Mouse (Mus musculus): ENCODE measurements around the gene Dlx5. TPM values are rescaled to one million over a fixed set of nuclear protein-coding genes. Genes with fewer than 3 reads are reported as not detected.

The Dlx5 gene
- polyA plus RNA-seq, 1 experiment from 2014 or later = 40.2 TPM

Other genes with a start within 250 kb of the Dlx5 start
- gene Dlx6, start 18.8 kb downstream of the Dlx5 start, polyA plus RNA-seq (2014; fragmentation: Nextera tagmentation; extraction: Ambion mirVana) = 2.8 and 3.7 TPM in 2 replicates
- 5.7 and 6.0 TPM in 2 replicates for gene Sdhaf3, start 73.9 kb upstream of the Dlx5 start, polyA plus RNA-seq (2014; fragmentation: Nextera tagmentation; extraction: Ambion mirVana)